Mouse (Mus musculus) midbrain, postnatal 0 days (tissue): ENCODE measurements around the gene Rgp1. TPM values are rescaled to one million over a fixed set of nuclear protein-coding genes. Genes with fewer than 3 reads are reported as not detected.

Experiments
- ATAC-seq: fragments of 200-750 bp; cut with Nextera tagmentation; 2 replicates; pipeline ENCODE4 v1.8.0; 2017; ENCODE audit warnings: moderate number of reproducible peaks, mild to moderate bottlenecking, moderate TSS enrichment, moderate library complexity; ENCODE audit not compliant: low FRiP score
- DNase-seq: peaks from one replicate; pipeline ENCODE4 v3.0.0-alpha.2; 2015; ENCODE audit warnings: low spot score
- H3K27ac ChIP-seq: fragments of 300-500 bp; sonication (generic); 2 replicates; pipeline ENCODE4 v1.5.1; 2014; ENCODE audit warnings: low read depth, mild to moderate bottlenecking, low read length, mixed read lengths
- H3K27me3 ChIP-seq: fragments of 300-500 bp; sonication (generic); 2 replicates; pipeline ENCODE4 v1.6.1; 2014; ENCODE audit warnings: low read length, control low read depth, mixed read lengths; ENCODE audit not compliant: insufficient read depth
- H3K36me3 ChIP-seq: fragments of 300-500 bp; sonication (generic); 2 replicates; pipeline ENCODE4 v1.6.1; 2014; ENCODE audit warnings: low read length, control low read depth, mixed read lengths; ENCODE audit not compliant: insufficient read depth
- H3K4me1 ChIP-seq: fragments of 300-500 bp; sonication (generic); 2 replicates; pipeline ENCODE4 v1.6.1; 2014; ENCODE audit warnings: mild to moderate bottlenecking, control low read depth, antibody characterized with exemption, low read length, mixed read lengths; ENCODE audit not compliant: insufficient read depth
- H3K4me2 ChIP-seq: fragments of 300-500 bp; sonication (generic); 2 replicates; pipeline ENCODE4 v1.6.1; 2014; ENCODE audit warnings: low read depth, mild to moderate bottlenecking, low read length, mixed read lengths; ENCODE audit not compliant: poor library complexity, severe bottlenecking
- H3K4me3 ChIP-seq: fragments of 300-500 bp; sonication (generic); 2 replicates; pipeline ENCODE4 v1.5.1; 2014; ENCODE audit warnings: low read depth, mild to moderate bottlenecking, low read length, moderate library complexity
- H3K9ac ChIP-seq: fragments of 300-500 bp; sonication (generic); replicated peaks from 2 replicates; pipeline ENCODE4 v1.6.1; 2014; ENCODE audit warnings: mild to moderate bottlenecking, low read length, moderate library complexity, mixed read lengths; ENCODE audit not compliant: poor library complexity, severe bottlenecking
- H3K9me3 ChIP-seq: fragments of 300-500 bp; sonication (generic); 2 replicates; pipeline ENCODE4 v1.6.1; 2016; ENCODE audit warnings: low read length, control low read depth
- CTCF ChIP-seq: IDR thresholded peaks from 2 replicates; pipeline ENCODE4 v1.5.1; 2016; ENCODE audit warnings: antibody characterized with exemption, mild to moderate bottlenecking
- WGBS: fragments of 180-500 bp; shearing (Covaris S2); extraction: QIAGEN DNeasy Blood & Tissue Kit; methylation state at CpG from one replicate; pipeline ENCODE4 v1.1.7; 2014; 5-methylcytosine and 5-hydroxymethylcytosine counted together
- polyA plus RNA-seq: library from polyadenylated mRNA; unstranded; fragments of >200 nt; fragmentation: Nextera tagmentation; extraction: Ambion mirVana; gene quantifications from 2 replicates; pipeline ENCODE4 v1.2.1, GENCODE M21; 2015
- total RNA-seq: library from RNA; depleted of rRNA; stranded (reverse); fragments of >200 nt; gene quantifications from 2 replicates; pipeline ENCODE4 v1.2.3, GENCODE M21; 2014

The Rgp1 gene
- total and polyA plus RNA-seq, 2 experiments from 2014 or later = 12.4 to 22.6 TPM

- TF ChIP-seq CTCF = peak; percentile 92
- peak overlapping the region; percentile 77 for H3K27ac ChIP-seq
- ATAC-seq (peak; percentile 68), DNase-seq (peak; percentile 94)
- H3K27me3 ChIP-seq = no peaks in the 10 kb centered on the region
- no peaks in the 10 kb centered on the region for H3K9me3 ChIP-seq
- H3K4me3 ChIP-seq = no peak overlapping the region
- H3K4me1 ChIP-seq = peaks cover 23% of the 10 kb centered on the region
- WGBS = under 1% methylated on average over 5 of the region's 5 CpGs
- H3K36me3 ChIP-seq = no peaks in the 10 kb centered on the region
- no peak overlapping the region for H3K9ac ChIP-seq
- peak overlapping the region; percentile 31 for H3K4me2 ChIP-seq
Observed at GRCm38 (mm10) chr4:43630030-43630581, 51.6 kb downstream of the Rgp1 start.

- DNase-seq (peak; percentile 21), ATAC-seq (no peak)
- WGBS = 18% methylated on average over 5 of the region's 5 CpGs
Observed at GRCm38 (mm10) chr4:43630671-43631045, 52.1 kb downstream of the Rgp1 start.

GRCm38 (mm10) chr4:43631046-43631955, 52.8 kb downstream of the Rgp1 start, which contains the start of gene Npr2:
TSS of gene Npr2 (plus strand) at chr4:43631935.
- no peaks in the 10 kb centered on the region for H3K9me3 ChIP-seq
- ATAC-seq = peak; percentile 35
- WGBS = 2% methylated on average over 26 of the region's 70 CpGs

More at GRCm38 (mm10) chr4:43630671-43631045, 52.1 kb downstream of the Rgp1 start:
- peak overlapping the region; percentile 77 for H3K27ac ChIP-seq
- H3K4me1 ChIP-seq = peaks cover 23% of the 10 kb centered on the region
- H3K27me3 ChIP-seq = no peaks in the 10 kb centered on the region
- no peaks in the 10 kb centered on the region for H3K9me3 ChIP-seq
- H3K4me2 ChIP-seq = peak overlapping the region; percentile 97; the same call in 1 of the 2 replicates
- no peak for TF ChIP-seq CTCF
- peak overlapping the region; percentile 90; the same call in 1 of the 2 replicates for H3K9ac ChIP-seq
- H3K36me3 ChIP-seq = no peaks in the 10 kb centered on the region
- H3K4me3 ChIP-seq = peak overlapping the region; percentile 57

GRCm38 (mm10) chr4:43631956-43632920, 53.7 kb downstream of the Rgp1 start:
- no peak for TF ChIP-seq CTCF
- DNase-seq (no peak), ATAC-seq (peak; percentile 17)
- Histone ChIP-seq H3K4me1 (peaks cover 23% of the 10 kb centered on the region), H3K36me3 (no peaks in the 10 kb centered on the region), H3K4me3 (peak overlapping the region; percentile 57), H3K9ac (peak overlapping the region; percentile 90), H3K4me2 (peak overlapping the region; percentile 97), H3K27ac (peak overlapping the region; percentile 77), H3K9me3 (no peaks in the 10 kb centered on the region), H3K27me3 (no peaks in the 10 kb centered on the region)
- WGBS = 52% methylated on average over 42 of the region's 42 CpGs

More at GRCm38 (mm10) chr4:43631046-43631955, 52.8 kb downstream of the Rgp1 start, which contains the start of gene Npr2:
- TF ChIP-seq CTCF = no peak
- DNase-seq = peak; percentile 31
- Histone ChIP-seq H3K4me3 (peak within 1 kb of the TSS; percentile 57), H3K36me3 (no peaks in the 10 kb centered on the region), H3K9ac (peak within 1 kb of the TSS; percentile 90), H3K27me3 (no peaks in the 10 kb centered on the region), H3K27ac (peak within 1 kb of the TSS; percentile 77), H3K4me1 (peaks cover 23% of the 10 kb centered on the region), H3K4me2 (peak within 1 kb of the TSS; percentile 97)

- ATAC-seq (no peak), DNase-seq (no peak)
- no peak for TF ChIP-seq CTCF
- no peaks in the 10 kb centered on the region for H3K36me3 ChIP-seq
- no peak overlapping the region for H3K9ac ChIP-seq
- no peaks in the 10 kb centered on the region for H3K27me3 ChIP-seq
- peaks cover 23% of the 10 kb centered on the region for H3K4me1 ChIP-seq
- H3K27ac ChIP-seq = no peak overlapping the region
- H3K4me2 ChIP-seq = peak overlapping the region; percentile 1; the same call in 1 of the 2 replicates
- 79% methylated on average over 8 of the region's 8 CpGs for WGBS
- no peak overlapping the region for H3K4me3 ChIP-seq
- H3K9me3 ChIP-seq = no peaks in the 10 kb centered on the region
Observed at GRCm38 (mm10) chr4:43633296-43633695, 54.8 kb downstream of the Rgp1 start.
